Mouse (Mus musculus) midbrain, embryonic 15.5 days (tissue): ENCODE measurements at regions not wholly inside any gene's neighbourhood (a gene's known extent, or its start where the extent isn't known, plus 50 kb on each side); places are given as distances from the start of the nearest gene placed in this dataset.

Experiments
- ATAC-seq: fragments of 200-750 bp; cut with Nextera tagmentation; replicated peaks from 2 replicates; pipeline ENCODE4 v1.8.0; 2017; ENCODE audit warnings: moderate TSS enrichment
- H3K27ac ChIP-seq: fragments of 300-500 bp; sonication (generic); 2 replicates; pipeline ENCODE4 v1.5.1; 2015; ENCODE audit warnings: mild to moderate bottlenecking, inconsistent platforms
- H3K27me3 ChIP-seq: fragments of 300-500 bp; sonication (generic); replicated peaks from 2 replicates; pipeline ENCODE4 v1.6.1; 2015; ENCODE audit warnings: inconsistent platforms
- H3K36me3 ChIP-seq: fragments of 300-500 bp; sonication (generic); replicated peaks from 2 replicates; pipeline ENCODE4 v1.6.1; 2015; ENCODE audit warnings: inconsistent platforms
- H3K4me1 ChIP-seq: fragments of 300-500 bp; sonication (generic); 2 replicates; pipeline ENCODE4 v1.6.1; 2015; ENCODE audit warnings: inconsistent platforms
- H3K4me2 ChIP-seq: fragments of 300-500 bp; sonication (generic); 2 replicates; pipeline ENCODE4 v1.6.1; 2015; ENCODE audit warnings: inconsistent platforms, mild to moderate bottlenecking, moderate library complexity
- H3K4me3 ChIP-seq: fragments of 300-500 bp; sonication (generic); 2 replicates; pipeline ENCODE4 v1.5.1; 2015; ENCODE audit warnings: mild to moderate bottlenecking, inconsistent platforms
- H3K9ac ChIP-seq: fragments of 300-500 bp; sonication (generic); 2 replicates; pipeline ENCODE4 v1.6.1; 2015; ENCODE audit warnings: mild to moderate bottlenecking, inconsistent platforms
- H3K9me3 ChIP-seq: fragments of 300-500 bp; sonication (generic); 2 replicates; pipeline ENCODE4 v1.6.1; 2016; ENCODE audit warnings: inconsistent platforms
- WGBS: fragments of 180-500 bp; shearing (Covaris S2); methylation state at CpG from one replicate; pipeline ENCODE4 v1.1.7; 2015; ENCODE audit warnings: mixed read lengths; 5-methylcytosine and 5-hydroxymethylcytosine counted together

DNA sequence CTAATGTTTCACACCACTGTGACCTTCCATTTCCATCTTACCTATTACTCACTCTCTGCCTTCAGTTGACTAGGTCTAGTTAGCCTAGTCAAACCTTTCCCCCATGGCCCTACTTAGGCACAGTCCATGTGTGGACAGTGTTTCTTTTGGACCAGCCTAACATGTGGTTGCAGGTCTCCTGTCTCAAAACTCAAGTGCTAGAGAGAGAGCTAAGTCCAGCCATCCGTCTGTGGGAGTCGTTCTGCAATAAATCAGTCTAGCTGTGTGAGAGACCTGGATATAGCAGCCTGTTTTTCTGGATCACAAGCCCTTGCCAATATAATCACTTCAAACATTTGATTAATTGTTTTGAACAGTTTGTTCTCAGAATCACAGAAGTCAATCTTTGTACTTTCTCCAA, 57.2 kb upstream of the Arhgef26 start:
- Histone ChIP-seq H3K4me2 (no peak overlapping the region), H3K4me1 (no peaks in the 10 kb centered on the region), H3K27ac (no peak overlapping the region), H3K9me3 (no peaks in the 10 kb centered on the region), H3K27me3 (no peaks in the 10 kb centered on the region), H3K36me3 (no peaks in the 10 kb centered on the region), H3K9ac (no peak overlapping the region), H3K4me3 (no peak overlapping the region)
- ATAC-seq = no peak
- 91% methylated on average over 2 of the region's 2 CpGs for WGBS
